Mouse (Mus musculus) kidney, postnatal 36 days (tissue): ENCODE data around the gene Exosc7.
A peak's percentile ranks its signal among the peaks of the same experiment; 100 is the strongest.

Experiments used
- DNase-seq, 2 experiments: peaks; one replicate each; pipeline ENCODE4 v3.0.0; 2021 to 2022; ENCODE audit warnings: mixed read lengths in 2 of 2

Exosc7 gene

GRCm38 (mm10) chr9:123138891-123139474 lies 26.0 kb downstream of the Exosc7 start:
- DNase-seq, result peak; percentile 72 to 79

DNA sequence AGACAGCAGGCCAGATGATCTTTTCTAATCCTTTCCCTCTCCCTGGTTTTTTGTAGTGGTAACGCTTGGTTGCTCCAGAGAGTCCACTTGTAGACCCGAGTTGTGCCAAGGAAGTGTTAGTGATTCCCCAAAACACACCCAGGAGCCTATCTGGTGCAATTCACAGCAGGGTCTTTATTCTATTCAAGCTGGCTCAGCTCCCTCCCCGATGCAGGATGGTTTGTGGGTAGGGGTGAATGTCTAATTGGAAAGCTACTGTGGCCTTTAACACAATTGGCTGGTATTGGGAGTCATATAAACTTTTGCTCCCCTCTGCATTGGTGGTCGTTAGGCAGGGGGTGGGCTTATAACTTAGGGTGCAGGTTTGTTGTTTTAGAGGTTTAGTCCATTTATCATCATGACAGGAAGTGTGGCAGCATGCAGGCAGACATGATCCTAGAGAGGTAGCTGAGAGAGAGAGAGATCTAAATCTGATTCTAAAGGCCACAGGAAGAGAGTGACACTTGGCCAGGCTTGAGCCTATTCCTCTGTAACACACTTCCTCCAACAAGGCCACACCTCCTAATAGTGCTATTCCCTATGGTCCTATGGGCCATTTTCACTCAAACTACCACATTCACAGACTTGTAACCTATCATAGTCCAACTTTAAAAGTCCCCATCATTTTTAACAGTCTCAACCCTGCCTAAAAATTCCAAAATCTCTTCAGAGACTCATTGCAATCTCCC lies 27.0 kb downstream of the Exosc7 start:
- DNase-seq, result peak in 1 of 2 experiments; percentile 34

DNA sequence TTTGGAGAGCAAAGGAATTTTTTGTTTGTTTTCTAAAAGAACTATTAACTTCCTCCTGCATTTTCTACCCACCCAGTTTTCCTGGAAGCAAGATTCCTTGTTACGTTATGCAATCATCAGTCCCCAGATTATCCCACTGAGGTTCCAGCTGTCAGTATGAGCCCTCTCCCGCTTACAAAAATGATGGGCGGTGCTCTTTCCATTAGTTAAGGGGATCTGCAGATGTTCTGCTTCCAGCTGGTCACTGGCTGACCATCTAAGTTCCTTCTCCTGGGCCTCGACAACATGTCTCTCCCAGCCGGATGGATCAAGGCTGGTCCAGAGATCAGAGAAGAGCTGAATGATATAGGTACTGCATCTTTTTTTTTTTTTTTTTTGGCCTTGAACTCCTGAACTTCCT lies 35.4 kb downstream of the Exosc7 start:
- no peak for DNase-seq

GRCm38 (mm10) chr9:123150241-123151020 lies 37.4 kb downstream of the Exosc7 start, which contains the start of gene Clec3b:
Clec3b (plus strand) TSS chr9:123150946.
- DNase-seq, result peak; percentile 53 to 72

GRCm38 (mm10) chr9:123151561-123151960 lies 38.5 kb downstream of the Exosc7 start:
- no peak for DNase-seq

DNA sequence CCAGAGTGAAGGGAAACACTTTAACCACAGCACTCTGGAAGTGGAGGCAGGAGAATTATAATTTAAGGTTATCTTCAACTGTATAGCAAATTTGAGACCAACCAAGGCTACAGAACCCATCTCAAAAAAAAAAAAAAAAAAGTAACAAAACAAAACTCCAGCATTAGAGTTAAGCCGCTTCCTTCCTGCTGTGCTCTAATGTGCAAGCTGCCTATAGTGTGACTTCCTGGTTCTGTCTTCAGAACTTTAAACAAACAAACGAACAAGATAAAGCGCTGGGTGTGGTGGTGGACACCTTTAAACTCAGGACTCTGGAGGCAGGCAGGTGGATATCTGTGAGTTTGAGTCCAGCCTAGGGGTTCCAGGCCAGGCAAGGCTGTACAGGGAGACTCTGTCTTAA lies 39.0 kb downstream of the Exosc7 start:
- no peak for DNase-seq

DNA sequence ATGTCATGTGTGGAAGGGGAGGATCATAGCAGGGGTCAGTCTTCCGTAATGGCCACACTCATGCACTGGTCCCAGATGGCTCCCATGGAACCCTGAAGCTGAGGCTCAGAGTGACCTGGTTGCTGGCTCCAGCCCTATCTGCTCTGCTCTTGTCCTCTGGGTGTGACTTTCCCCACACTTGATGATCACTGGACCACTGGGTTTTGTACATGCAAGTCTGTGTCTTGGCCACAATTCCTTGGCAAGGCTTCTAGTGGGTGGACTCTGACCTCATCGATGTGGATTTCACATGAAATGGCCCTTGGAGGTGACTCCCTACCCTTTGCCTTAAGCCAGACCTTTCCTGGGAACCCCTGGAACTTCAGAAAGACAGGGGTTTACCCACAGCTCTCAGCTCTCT lies 40.1 kb downstream of the Exosc7 start:
- peak; percentile 37 to 51 for DNase-seq

DNA sequence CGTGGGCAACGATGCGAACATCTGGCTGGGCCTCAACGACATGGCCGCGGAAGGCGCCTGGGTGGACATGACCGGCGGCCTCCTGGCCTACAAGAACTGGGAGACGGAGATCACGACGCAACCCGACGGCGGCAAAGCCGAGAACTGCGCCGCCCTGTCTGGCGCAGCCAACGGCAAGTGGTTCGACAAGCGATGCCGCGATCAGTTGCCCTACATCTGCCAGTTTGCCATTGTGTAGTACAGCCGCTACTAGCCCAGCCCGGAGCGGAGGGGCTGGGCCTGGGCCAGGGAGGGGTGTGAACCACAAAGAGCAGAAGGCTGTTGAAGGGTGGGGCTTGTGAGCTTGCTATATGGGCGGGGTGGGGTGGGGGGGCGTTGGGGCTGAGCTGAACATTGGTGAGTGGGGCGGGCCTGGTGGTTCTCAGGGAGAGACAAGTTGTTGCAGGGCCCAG lies 43.9 kb downstream of the Exosc7 start:
- peak; percentile 57 to 71 for DNase-seq

DNA sequence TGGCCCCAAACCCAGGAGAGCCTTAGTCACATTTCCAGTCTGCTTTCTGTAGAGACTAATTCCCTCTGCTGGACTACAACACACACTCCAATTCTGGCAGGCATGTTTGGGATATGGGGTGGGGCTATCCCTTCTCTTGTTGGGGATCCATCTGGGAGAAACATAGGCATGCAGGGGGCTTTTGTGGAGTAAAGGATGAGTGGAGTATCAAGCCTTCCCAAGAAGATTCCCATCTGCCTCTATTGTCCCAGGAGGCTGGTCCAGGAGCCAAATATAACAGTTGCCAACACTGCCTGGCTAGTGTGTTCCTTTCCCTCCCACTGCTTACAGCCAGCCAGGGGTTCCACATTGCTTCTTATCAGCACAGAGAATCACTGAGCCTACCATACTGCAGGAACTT lies 44.7 kb downstream of the Exosc7 start:
- DNase-seq, result no peak

GRCm38 (mm10) chr9:123158125-123158836 lies 45.3 kb downstream of the Exosc7 start:
- peak; percentile 17 to 68 for DNase-seq

DNA sequence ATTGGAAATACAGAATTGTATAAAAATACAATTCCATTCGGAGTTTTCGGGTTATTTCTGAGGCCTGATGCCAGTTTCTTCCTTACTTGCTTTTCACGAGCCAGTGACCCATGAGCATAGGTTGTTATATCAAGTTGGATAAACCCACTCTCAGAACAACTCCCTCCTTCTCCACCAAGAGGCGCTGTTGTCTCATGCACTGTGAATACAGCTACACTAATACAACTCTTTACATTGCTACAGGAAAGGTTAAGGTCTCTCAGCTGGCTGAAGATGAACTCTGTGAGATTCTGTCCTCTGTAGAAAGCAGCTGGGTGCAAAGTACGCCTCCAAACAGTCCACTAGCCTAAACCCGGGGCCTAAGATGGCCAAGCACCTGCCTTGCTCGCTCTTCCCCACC lies 46.3 kb downstream of the Exosc7 start:
- DNase-seq, result peak; percentile 79 to 88

GRCm38 (mm10) chr9:123161792-123162191 lies 48.8 kb downstream of the Exosc7 start:
- no peak for DNase-seq

DNA sequence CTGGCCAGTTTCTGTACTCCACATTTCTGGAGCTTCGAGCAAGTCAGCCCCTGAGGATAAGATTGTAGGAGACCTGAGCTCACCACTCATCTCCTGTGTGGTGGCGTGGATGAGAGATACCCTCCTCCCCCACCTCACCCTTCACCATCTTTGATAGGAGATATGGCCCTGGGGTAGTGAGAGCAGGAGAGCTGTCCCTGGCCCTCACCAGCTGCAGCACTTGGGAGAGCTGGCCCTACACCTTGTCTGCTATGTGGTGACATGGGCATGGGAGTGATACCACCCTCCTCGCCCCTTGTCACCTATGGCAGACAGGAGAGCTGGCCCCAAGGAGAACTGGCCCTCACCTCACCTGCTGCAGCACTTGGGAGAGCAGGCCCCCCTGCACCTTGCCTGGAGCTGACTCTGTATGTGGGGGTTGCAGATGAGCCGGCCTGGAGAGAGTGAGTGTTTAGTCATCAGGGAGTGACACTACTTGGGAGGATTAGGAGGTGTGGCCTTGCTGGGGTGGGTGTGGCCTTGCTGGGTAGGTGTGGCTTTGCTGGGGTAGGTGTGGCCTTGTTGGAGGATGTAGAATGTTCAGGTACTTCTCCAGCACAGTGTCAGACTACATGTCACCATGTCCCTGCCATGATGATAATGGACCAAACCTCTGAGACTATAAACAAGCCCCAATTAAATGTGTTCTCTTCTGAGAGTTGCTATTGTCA lies 50.1 kb downstream of the Exosc7 start:
- no peak for DNase-seq

DNA sequence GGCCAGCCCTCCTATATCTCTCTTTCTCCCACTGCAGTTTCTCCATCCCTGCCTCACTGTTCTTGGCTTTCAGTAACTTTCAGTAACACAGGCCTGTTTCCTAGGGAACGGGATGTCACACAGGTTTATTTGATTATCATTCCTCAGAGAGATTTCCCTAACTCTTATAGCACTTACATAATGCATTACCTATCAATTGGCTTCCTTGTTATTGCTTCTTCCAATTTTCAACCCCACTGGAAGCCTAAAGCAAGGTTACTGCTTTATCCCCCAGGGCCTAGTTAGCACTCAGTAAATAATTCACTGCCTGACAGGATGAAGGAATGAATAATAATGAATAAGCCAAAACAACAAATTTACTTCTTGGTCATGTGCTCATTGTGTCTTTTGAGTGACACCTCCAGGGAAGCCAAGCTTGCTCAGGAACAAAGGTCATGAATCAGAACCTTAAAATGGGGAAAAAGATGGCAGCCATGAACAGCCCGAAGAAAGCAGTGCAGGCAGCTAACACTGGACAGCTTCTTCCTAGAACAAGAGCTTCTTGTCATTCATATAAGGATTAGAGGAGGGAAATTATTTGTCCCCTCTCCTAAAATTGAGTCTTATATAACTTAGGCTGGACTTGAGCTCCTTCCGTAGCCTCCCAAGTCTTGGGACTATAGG lies 52.9 kb downstream of the Exosc7 start:
- peak; percentile 36 to 54 for DNase-seq

- DNase-seq, result no peak
Observed at GRCm38 (mm10) chr9:123173760-123174159, 60.7 kb downstream of the Exosc7 start.

GRCm38 (mm10) chr9:123174356-123174755 lies 61.3 kb downstream of the Exosc7 start:
- no peak for DNase-seq

- DNase-seq, result no peak
Observed at GRCm38 (mm10) chr9:123177380-123178048, 64.5 kb downstream of the Exosc7 start.

DNA sequence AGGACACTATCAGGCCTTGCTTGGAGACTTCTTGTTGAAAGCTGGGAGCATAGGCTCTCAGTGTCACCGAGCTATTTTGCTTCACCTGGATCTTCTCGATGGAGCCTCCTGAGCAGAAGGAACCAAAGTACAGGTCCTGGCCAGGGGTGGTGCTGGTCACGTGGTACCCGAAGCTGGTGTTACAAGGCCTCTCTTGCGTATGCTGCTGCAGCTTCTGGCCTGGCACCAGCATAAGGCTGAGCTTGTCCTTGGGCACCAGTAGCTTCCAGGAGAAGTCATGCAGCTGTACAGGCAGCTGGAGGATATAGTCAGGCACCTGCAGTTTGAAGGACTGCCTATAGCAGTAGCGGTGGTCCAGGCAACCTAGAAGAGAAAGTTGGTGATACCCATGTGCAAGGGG lies 67.0 kb downstream of the Exosc7 start:
- peak; percentile 56 to 65 for DNase-seq

- peak; percentile 70 to 86 for DNase-seq
Observed at GRCm38 (mm10) chr9:123183226-123183625, 70.2 kb downstream of the Exosc7 start.

DNA sequence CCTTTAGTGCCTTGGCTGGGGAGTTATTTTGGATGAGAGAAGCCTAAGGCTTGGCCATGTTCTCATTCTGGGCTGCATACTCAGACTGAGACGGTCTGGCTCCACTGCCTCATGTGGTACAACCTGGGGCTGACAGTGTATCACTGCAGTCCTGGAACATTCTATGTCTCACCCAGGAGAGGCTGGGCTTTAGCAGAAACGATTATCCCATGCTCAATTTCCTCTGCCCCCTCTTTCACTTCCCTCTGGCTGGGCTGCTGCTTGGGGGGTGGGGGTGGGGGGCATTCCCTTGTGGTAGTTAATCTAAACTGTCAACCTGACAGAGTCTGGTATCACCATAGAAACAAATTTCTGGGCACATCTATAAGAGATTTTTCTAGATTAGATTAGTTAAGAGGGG lies 72.5 kb downstream of the Exosc7 start:
- no peak for DNase-seq
